20 mouse cellular contexts compared by ENCODE assay signal in genomic region chr8:3694121-3694520, GRCm38 (mm10). TPM values are rescaled to one million over a fixed set of nuclear protein-coding genes. Genes with fewer than 3 reads are reported as not detected.
"Had no signal": no experiment of that assay in that cellular context is flagged by ENCODE, and none has a peak within 500 bp of the region (broad histone marks: within the 10 kb centered on the region; RNA-seq: fewer than 3 reads in every experiment).

Gene Fcer2a (minus strand): TSS chr8:3694175.

- H3K36me3 ChIP-seq: intestine, embryonic 15.5 days; kidney, embryonic 15.5 days; limb, embryonic 12.5 days; liver, embryonic 13.5 days; midbrain, embryonic 13.5 days; neural tube, embryonic 15.5 days; stomach, embryonic 15.5 days had no signal

- H3K27ac ChIP-seq: intestine, embryonic 15.5 days; kidney, embryonic 15.5 days; left cerebral cortex, adult 2 months; limb, embryonic 12.5 days; liver, embryonic 13.5 days; midbrain, embryonic 13.5 days; neural tube, embryonic 15.5 days; stomach, embryonic 15.5 days had no signal

- ATAC-seq: intestine, embryonic 15.5 days; liver, postnatal 0 days; midbrain, embryonic 13.5 days had no signal

- H3K4me1 ChIP-seq: intestine, embryonic 15.5 days; kidney, embryonic 15.5 days; limb, embryonic 12.5 days; liver, embryonic 13.5 days; midbrain, embryonic 13.5 days; neural tube, embryonic 15.5 days; stomach, embryonic 15.5 days had no signal

- H3K9ac ChIP-seq: intestine, embryonic 15.5 days; kidney, embryonic 15.5 days; limb, embryonic 12.5 days; liver, embryonic 13.5 days; liver, postnatal 0 days; midbrain, embryonic 13.5 days; neural tube, embryonic 15.5 days; stomach, embryonic 15.5 days had no signal

- H3K9me3 ChIP-seq: intestine, embryonic 15.5 days; kidney, embryonic 15.5 days; limb, embryonic 12.5 days; liver, embryonic 13.5 days; midbrain, embryonic 13.5 days; neural tube, embryonic 15.5 days; stomach, embryonic 15.5 days had no signal

- H3K4me3 ChIP-seq: intestine, embryonic 15.5 days; kidney, embryonic 15.5 days; left cerebral cortex, adult 2 months; limb, embryonic 12.5 days; liver, embryonic 13.5 days; midbrain, embryonic 13.5 days; myocyte; neural tube, embryonic 15.5 days; stomach, embryonic 15.5 days had no signal

- H3K27me3 ChIP-seq: intestine, embryonic 15.5 days; kidney, embryonic 15.5 days; limb, embryonic 12.5 days; midbrain, embryonic 13.5 days; neural tube, embryonic 15.5 days; stomach, embryonic 15.5 days had no signal

- DNase-seq: kidney, adult 2 months; kidney, postnatal 14 days; liver; liver, embryonic 13.5 days; liver, postnatal 0 days; right cerebral cortex, postnatal 4 days; thymus, postnatal 4 days had no signal

- H3K4me2 ChIP-seq: intestine, embryonic 15.5 days; kidney, embryonic 15.5 days; limb, embryonic 12.5 days; liver, embryonic 13.5 days; midbrain, embryonic 13.5 days; neural tube, embryonic 15.5 days; stomach, embryonic 15.5 days had no signal

RNA-seq across cellular contexts. Expression of gene Fcer2a, which starts in this region (rescaled TPM):
- total RNA-seq: layer of hippocampus, adult 8-10 months; layer of hippocampus, postnatal 14 days; left cerebral cortex, adult 2 months; left cerebral cortex, postnatal 25 days; megakaryocyte progenitor cell, adult 5-6 weeks; midbrain, postnatal 0 days had no signal
- polyA plus RNA-seq: limb, embryonic 12.5 days; liver, embryonic 13.5 days had no signal
